Mouse (Mus musculus): ENCODE data around the gene Cers2.

DNA sequence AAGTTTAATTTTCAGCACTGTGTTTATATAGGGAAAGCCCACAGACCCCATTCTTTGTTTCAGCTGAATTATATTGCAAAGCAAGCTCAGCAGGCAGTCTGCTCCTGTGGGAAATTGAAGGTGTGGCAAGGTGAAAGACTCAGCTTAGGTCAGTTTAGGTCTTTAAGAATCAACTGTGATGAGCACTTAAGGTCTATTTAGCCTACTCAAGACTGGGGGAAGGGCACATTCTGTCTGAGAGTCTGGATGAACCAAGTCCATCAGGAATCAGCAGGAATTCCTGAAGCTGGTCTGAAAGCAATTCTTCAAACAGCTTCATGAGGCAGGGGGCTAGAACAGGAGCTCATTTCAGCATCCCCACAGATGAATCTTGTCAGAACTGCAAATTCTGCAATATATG, 55.5 kb downstream of the Cers2 start:
- TF ChIP-seq CTCF (IDR thresholded peaks at IDR 0.05; ENCODE audit: extremely low read depth, insufficient read depth, insufficient read length, insufficient replicate concordance) (no peak), POLR2A (IDR thresholded peaks at IDR 0.05; ENCODE audit: low read depth, low read length) (no peak)

Data from spleen, adult 2 months (tissue).